Mouse (Mus musculus) spleen, adult 12 weeks (tissue): ENCODE results near the gene Ubash3b.

Source experiments
- DNase-seq: peaks from one replicate; pipeline ENCODE4 v3.0.0; 2022; ENCODE audit warnings: low spot score

Gene Ubash3b

GRCm38 (mm10) chr9:40997116-40997779 lies 164.2 kb downstream of the Ubash3b start:
- DNase-seq: no peak

GRCm38 (mm10) chr9:40994075-40994474 lies 167.4 kb downstream of the Ubash3b start:
- no peak for DNase-seq

- DNase-seq: no peak
Measured at GRCm38 (mm10) chr9:40991511-40991910, 170.0 kb downstream of the Ubash3b start.

DNA sequence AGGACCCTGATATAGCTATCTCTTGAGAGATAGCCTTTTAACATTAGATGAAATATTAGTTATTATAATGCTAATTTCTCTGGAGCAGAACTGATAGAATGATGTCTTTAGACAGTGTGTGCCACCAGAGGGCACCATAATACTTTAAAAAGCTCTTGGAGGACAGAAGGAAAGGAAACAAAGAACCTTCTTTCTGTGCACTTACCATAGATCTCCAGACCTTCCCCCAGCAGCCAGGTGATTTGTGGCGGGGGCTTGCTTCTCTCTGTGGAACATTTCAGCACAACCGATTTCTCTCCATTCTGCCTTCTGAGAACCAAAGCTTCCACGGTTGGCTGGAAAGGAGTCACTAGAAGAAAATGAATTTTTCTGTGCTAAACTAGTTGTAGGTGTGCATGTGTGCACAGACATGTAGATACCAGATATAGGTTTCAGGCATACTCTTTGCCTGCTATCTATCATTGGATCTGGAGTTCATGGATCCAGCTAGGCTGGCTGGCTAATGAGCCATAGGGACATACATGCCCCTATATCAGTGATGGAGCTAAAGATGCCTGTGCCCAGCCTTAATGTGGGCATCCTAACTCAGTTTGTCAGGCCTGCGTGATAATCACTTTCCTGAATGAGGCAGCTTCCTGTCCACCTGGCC lies 171.4 kb downstream of the Ubash3b start:
- no peak for DNase-seq

- no peak for DNase-seq
Measured at GRCm38 (mm10) chr9:40984313-40984712, 177.2 kb downstream of the Ubash3b start.

DNA sequence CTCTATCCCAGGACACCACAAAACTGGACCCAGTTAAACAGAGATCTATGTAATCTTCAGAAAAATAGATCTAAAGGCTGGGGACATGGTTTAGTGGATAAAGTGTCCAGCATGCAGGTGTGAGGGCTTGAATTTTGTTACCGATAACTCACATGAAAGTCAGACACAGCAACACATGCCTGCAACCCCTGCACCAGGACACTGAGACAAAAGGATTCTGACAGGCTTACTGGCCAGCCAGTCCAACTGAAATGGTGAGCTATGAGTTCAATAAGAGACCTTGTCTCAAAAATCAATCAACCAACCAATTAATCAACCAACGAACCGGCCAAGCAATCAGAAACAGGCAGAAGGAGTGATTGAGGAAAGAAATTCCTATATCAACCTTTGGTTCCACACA lies 177.7 kb downstream of the Ubash3b start:
- no peak for DNase-seq

DNA sequence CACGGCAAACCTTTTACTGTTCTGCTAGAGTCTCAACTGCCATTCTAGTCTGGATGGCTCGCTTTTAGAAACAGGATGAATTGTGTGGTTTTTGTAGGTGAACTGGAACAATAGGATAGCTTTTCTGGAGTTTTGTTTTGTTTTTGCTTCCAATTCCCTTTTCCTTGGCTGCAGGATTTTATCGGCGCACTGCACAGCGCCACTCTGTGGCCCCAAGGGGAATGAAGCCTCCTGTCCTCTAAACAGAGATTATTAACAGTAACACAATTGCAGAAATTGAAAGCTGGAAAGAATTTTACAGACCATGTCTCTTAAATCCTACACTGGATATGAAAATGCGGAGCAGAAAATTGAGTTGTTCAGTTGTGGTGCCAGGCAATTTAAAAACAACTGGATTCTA lies 179.0 kb downstream of the Ubash3b start:
- no peak for DNase-seq

DNA sequence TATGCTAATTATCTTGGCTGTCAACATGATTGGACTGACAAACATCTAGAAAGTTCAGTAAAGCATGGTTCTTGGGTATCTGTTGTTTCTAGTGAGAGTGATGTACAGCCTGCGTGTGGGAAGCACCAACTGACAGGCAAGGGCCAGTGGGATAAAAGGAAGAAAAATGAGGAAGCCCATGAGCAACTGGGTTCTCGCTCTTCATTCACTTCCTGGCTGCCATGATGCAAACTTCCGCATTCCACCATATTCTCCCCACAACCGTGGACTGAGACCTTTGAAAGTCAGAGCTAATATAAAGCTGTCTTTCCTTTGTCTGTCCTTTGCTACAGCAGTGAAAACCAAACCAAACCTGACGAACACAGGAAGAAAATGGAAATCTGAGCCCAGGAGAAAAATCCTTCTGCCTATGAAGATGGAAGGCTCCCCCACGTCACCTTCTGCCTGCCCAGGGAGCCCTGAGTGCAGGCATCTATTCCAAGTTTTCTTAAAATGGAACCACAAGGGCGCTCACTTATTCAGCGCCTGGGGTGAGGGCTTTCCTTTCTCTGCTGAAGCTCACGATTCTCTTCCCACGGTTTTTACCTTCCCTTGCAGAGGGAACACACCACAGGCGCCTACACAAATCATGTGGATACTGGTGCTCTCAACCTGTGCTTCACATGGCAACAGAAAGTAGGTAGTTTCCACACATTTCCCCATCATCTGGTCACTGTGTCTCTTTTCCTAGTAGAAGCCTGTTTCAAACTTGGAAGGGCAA lies 187.3 kb downstream of the Ubash3b start:
- DNase-seq: no peak

DNA sequence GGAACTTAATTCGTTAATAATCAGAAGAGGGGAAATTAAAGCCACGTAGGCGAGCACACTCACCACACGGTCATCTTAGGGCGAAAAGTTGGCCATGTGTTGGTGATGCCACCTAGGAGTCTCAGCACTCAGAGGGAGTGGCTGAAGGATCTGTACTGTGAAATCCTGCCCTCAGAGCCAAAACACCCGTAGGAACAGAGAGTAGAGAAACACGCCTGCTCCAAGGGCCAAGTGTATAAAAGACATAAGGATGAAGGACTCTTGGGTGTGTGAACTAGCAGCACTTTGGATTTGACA lies 197.1 kb downstream of the Ubash3b start:
- no peak for DNase-seq

- DNase-seq: no peak
Measured at GRCm38 (mm10) chr9:40963586-40964417, 197.7 kb downstream of the Ubash3b start, which contains the start of gene Jhy. Gene Jhy (minus strand): TSS chr9:40964118.

- no peak for DNase-seq
Measured at GRCm38 (mm10) chr9:40961401-40961800, 200.1 kb downstream of the Ubash3b start.
